Mouse (Mus musculus) hindbrain, embryonic 12.5 days (tissue): ENCODE measurements around the gene Coro2a. TPM values are rescaled to one million over a fixed set of nuclear protein-coding genes. Genes with fewer than 3 reads are reported as not detected.

Experiments
- ATAC-seq: fragments of 200-750 bp; cut with Nextera tagmentation; 2 replicates; pipeline ENCODE4 v1.8.0; 2017; ENCODE audit warnings: moderate TSS enrichment; ENCODE audit not compliant: low FRiP score
- H3K27ac ChIP-seq: fragments of 300-500 bp; sonication (generic); 2 replicates; pipeline ENCODE4 v1.5.1; 2016; ENCODE audit warnings: mild to moderate bottlenecking
- H3K27me3 ChIP-seq: fragments of 300-500 bp; sonication (generic); 2 replicates; pipeline ENCODE4 v1.6.1; 2016; ENCODE audit warnings: mild to moderate bottlenecking
- H3K36me3 ChIP-seq: fragments of 300-500 bp; sonication (generic); 2 replicates; pipeline ENCODE4 v1.6.1; 2016; ENCODE audit warnings: mild to moderate bottlenecking
- H3K4me1 ChIP-seq: fragments of 300-500 bp; sonication (generic); 2 replicates; pipeline ENCODE4 v1.6.1; 2016
- H3K4me2 ChIP-seq: fragments of 300-500 bp; sonication (generic); replicated peaks from 2 replicates; pipeline ENCODE4 v1.6.1; 2016; ENCODE audit warnings: mild to moderate bottlenecking
- H3K4me3 ChIP-seq: fragments of 300-500 bp; sonication (generic); 2 replicates; pipeline ENCODE4 v1.5.1; 2016; ENCODE audit warnings: mild to moderate bottlenecking
- H3K9ac ChIP-seq: fragments of 300-500 bp; sonication (generic); 2 replicates; pipeline ENCODE4 v1.6.1; 2016; ENCODE audit warnings: mild to moderate bottlenecking, moderate library complexity
- H3K9me3 ChIP-seq: fragments of 300-500 bp; sonication (generic); replicated peaks from 2 replicates; pipeline ENCODE4 v1.6.1; 2016; ENCODE audit warnings: mild to moderate bottlenecking
- WGBS: fragments of 180-500 bp; shearing (Covaris S2); methylation state at CpG from one replicate; pipeline ENCODE4 v1.1.7; 2016; 5-methylcytosine and 5-hydroxymethylcytosine counted together
- polyA plus RNA-seq: library from polyadenylated mRNA; unstranded; fragments of >200 nt; fragmentation: Nextera tagmentation; extraction: Ambion mirVana; gene quantifications from 2 replicates; pipeline ENCODE4 v1.2.1, GENCODE M21; 2016

Coro2a gene
- polyA plus RNA-seq, 1 experiment from 2014 or later, result 7.0 TPM

DNA sequence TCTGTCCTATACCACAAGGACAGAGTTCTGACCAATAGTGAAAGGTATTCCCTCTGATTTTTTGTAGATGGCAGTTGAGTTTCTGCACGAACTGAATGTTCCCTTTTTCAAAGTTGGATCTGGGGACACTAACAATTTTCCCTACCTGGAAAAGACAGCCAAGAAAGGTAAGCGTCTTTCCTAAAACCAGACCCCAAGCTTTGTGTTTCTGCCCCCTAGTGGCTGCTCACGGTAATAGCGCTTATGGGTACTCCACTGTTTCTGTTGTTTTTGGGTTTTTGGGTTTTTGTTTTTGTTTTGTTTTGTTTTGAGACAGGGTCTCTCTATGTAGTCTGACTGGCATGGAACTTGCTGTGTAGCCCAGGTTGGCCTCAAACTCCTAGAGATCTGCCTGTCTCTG, 103.0 kb downstream of the Coro2a start:
- Histone ChIP-seq H3K4me2 (no peak overlapping the region), H3K4me1 (peaks cover 4% of the 10 kb centered on the region; the same call in 1 of the 2 replicates), H3K9me3 (no peaks in the 10 kb centered on the region), H3K9ac (no peak overlapping the region), H3K27me3 (peaks cover 15% of the 10 kb centered on the region), H3K36me3 (peaks cover 50% of the 10 kb centered on the region), H3K4me3 (no peak overlapping the region), H3K27ac (no peak overlapping the region)
- ATAC-seq, result no peak
- WGBS, result 18% methylated on average over 4 of the region's 4 CpGs

DNA sequence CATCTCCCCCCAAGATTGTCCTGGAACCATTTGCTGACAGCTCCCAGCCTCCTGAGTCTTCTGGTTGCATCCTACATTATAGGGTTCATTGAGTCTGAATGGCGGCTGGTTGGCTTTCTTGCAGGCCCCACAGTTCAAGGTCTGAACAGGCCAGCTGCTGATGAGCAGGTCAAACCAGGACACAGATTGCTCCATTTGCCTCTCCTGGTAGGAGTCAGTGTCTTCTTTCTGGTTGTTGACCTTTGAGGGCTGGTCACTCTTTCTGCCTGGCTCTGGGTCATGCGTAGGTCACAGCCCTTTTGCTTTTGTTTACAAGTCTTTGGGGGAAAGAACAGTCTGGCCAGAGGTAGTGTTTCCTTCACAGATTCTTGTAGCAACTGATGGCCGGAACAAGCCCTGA, 103.5 kb downstream of the Coro2a start:
- H3K27ac ChIP-seq, result no peak overlapping the region
- H3K27me3 ChIP-seq, result peaks cover 15% of the 10 kb centered on the region
- peaks cover 52% of the 10 kb centered on the region for H3K36me3 ChIP-seq
- no peak overlapping the region for H3K4me3 ChIP-seq
- no peak overlapping the region for H3K9ac ChIP-seq
- no peak overlapping the region for H3K4me2 ChIP-seq
- H3K4me1 ChIP-seq, result peaks cover 4% of the 10 kb centered on the region; the same call in 1 of the 2 replicates
- no peak for ATAC-seq
- WGBS, result 44% methylated on average over 3 of the region's 3 CpGs
- H3K9me3 ChIP-seq, result no peaks in the 10 kb centered on the region

- Histone ChIP-seq H3K4me3 (no peak overlapping the region), H3K4me1 (no peaks in the 10 kb centered on the region), H3K9me3 (no peaks in the 10 kb centered on the region), H3K4me2 (no peak overlapping the region), H3K9ac (no peak overlapping the region), H3K27me3 (peaks cover 15% of the 10 kb centered on the region), H3K36me3 (peaks cover 55% of the 10 kb centered on the region), H3K27ac (no peak overlapping the region)
- WGBS, result 50% methylated on average over 4 of the region's 4 CpGs
- ATAC-seq, result no peak
Measured at GRCm38 (mm10) chr4:46497286-46497892, 104.6 kb downstream of the Coro2a start.

GRCm38 (mm10) chr4:46495543-46495942, 106.5 kb downstream of the Coro2a start:
- no peaks in the 10 kb centered on the region for H3K4me1 ChIP-seq
- WGBS, result 89% methylated on average over 12 of the region's 12 CpGs
- H3K4me3 ChIP-seq, result no peak overlapping the region
- H3K36me3 ChIP-seq, result peaks cover 44% of the 10 kb centered on the region
- H3K27ac ChIP-seq, result no peak overlapping the region
- peaks cover 5% of the 10 kb centered on the region; the same call in 1 of the 2 replicates for H3K27me3 ChIP-seq
- no peak for ATAC-seq
- H3K4me2 ChIP-seq, result no peak overlapping the region
- H3K9me3 ChIP-seq, result no peaks in the 10 kb centered on the region
- H3K9ac ChIP-seq, result 0 out of 2 replicates have a peak overlapping the region, but pooled peaks have one; percentile 11

GRCm38 (mm10) chr4:46493071-46493470, 108.9 kb downstream of the Coro2a start:
- H3K36me3 ChIP-seq, result peaks cover 37% of the 10 kb centered on the region
- no peak for ATAC-seq
- WGBS, result 98% methylated on average over 6 of the region's 6 CpGs
- no peak overlapping the region for H3K4me2 ChIP-seq
- peaks cover 6% of the 10 kb centered on the region for H3K4me1 ChIP-seq
- no peak overlapping the region for H3K9ac ChIP-seq
- no peaks in the 10 kb centered on the region for H3K9me3 ChIP-seq
- no peak overlapping the region for H3K27ac ChIP-seq
- H3K4me3 ChIP-seq, result no peak overlapping the region
- no peaks in the 10 kb centered on the region for H3K27me3 ChIP-seq

GRCm38 (mm10) chr4:46489028-46489925, 112.7 kb downstream of the Coro2a start, which contains the start of gene Nans:
Nans (plus strand) TSS chr4:46489248.
- peak within 1 kb of the TSS; percentile 74 for H3K4me3 ChIP-seq
- H3K27me3 ChIP-seq, result no peaks in the 10 kb centered on the region; the same call in 1 of the 2 replicates
- no peaks in the 10 kb centered on the region for H3K9me3 ChIP-seq
- peak within 1 kb of the TSS; percentile 74 for H3K27ac ChIP-seq
- H3K4me2 ChIP-seq, result peak within 1 kb of the TSS; percentile 74
- WGBS, result under 1% methylated on average over 58 of the region's 58 CpGs
- peak; percentile 97 for ATAC-seq
- peak within 1 kb of the TSS; percentile 82 for H3K9ac ChIP-seq
- H3K36me3 ChIP-seq, result peaks cover 22% of the 10 kb centered on the region
- peaks cover 6% of the 10 kb centered on the region for H3K4me1 ChIP-seq

- Histone ChIP-seq H3K27ac (no peak overlapping the region), H3K27me3 (no peaks in the 10 kb centered on the region; the same call in 1 of the 2 replicates), H3K36me3 (peaks cover 4% of the 10 kb centered on the region; the same call in 1 of the 2 replicates), H3K4me3 (no peak overlapping the region), H3K9me3 (no peaks in the 10 kb centered on the region), H3K4me2 (no peak overlapping the region), H3K9ac (no peak overlapping the region), H3K4me1 (peaks cover 6% of the 10 kb centered on the region)
- 85% methylated on average over 5 of the region's 5 CpGs for WGBS
- ATAC-seq, result no peak
Measured at GRCm38 (mm10) chr4:46487348-46487747, 114.7 kb downstream of the Coro2a start.

Other genes with a start within 250 kb of the Coro2a start
- gene Trmo, start 212.8 kb downstream of the Coro2a start, polyA plus RNA-seq, result 8.1 and 9.0 TPM in 2 replicates
- gene Hemgn, start 188.7 kb downstream of the Coro2a start, polyA plus RNA-seq, result 2.4 and 4.3 TPM in 2 replicates
- 207 and 211 TPM in 2 replicates for gene Anp32b, start 151.3 kb downstream of the Coro2a start, polyA plus RNA-seq
- 74.3 and 76.5 TPM in 2 replicates for gene Nans, start 113.0 kb downstream of the Coro2a start, polyA plus RNA-seq
- 0.95 and 1.7 TPM in 2 replicates for gene Trim14, start 66.1 kb downstream of the Coro2a start, polyA plus RNA-seq
- 1.4 and 1.5 TPM in 2 replicates for gene Tbc1d2, start 48.0 kb upstream of the Coro2a start, polyA plus RNA-seq